Mouse (Mus musculus): ENCODE measurements around the gene Foxo3.

DNA sequence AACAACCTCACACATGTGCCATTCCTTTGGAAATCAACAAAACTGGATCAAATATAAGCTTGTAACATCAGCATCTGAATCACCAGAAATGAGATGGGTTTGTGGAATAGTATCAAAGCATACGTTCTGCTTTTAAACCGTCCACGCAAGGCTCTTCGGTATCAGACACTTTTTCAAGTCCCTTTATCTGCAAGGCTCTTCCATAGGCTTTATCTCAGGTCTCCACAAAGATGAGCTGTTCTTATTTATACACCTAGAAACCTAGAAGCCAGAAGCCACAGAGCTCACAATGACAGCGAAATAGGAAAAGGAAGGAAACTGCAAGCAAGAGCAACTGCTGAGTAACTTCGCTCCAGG lies 3.2 kb downstream of the Foxo3 start:
- TF ChIP-seq CTCF (IDR thresholded peaks at IDR 0.05) (no peak), EP300 (IDR thresholded peaks at IDR 0.05) (no peak)

Data from lung, postnatal 0 days (tissue).